Mouse (Mus musculus) bone marrow macrophage, adult 2 months (primary cell): Measurements from ENCODE around the gene Rad51b.

Experiments
- CTCF ChIP-seq: IDR thresholded peaks from 2 replicates; pipeline ENCODE4 v1.5.1; 2012; ENCODE audit warnings: low read depth, mild to moderate bottlenecking, low read length, moderate library complexity
- POLR2A ChIP-seq: IDR thresholded peaks from 2 replicates; pipeline ENCODE4 v1.6.1; 2012; ENCODE audit warnings: mild to moderate bottlenecking, low read depth, low read length, borderline replicate concordance

- TF ChIP-seq POLR2A (no peak), CTCF (no peak)
Observed at GRCm38 (mm10) chr12:79557904-79558303, 260.8 kb downstream of the Rad51b start.
